Mouse (Mus musculus) olfactory bulb, adult 2 months (tissue): ENCODE measurements at regions not wholly inside any gene's neighbourhood (a gene's known extent, or its start where the extent isn't known, plus 50 kb on each side); places are given as distances from the start of the nearest gene placed in this dataset.

Experiments
- H3K27ac ChIP-seq: fragments of 200-500 bp; 2 replicates; pipeline ENCODE4 v1.5.1; 2012; ENCODE audit warnings: low read depth, low read length; ENCODE audit not compliant: insufficient read depth
- H3K4me1 ChIP-seq: fragments of 200-500 bp; 2 replicates; pipeline ENCODE4 v1.6.1; 2012; ENCODE audit warnings: low read length; ENCODE audit not compliant: control insufficient read depth, insufficient read depth
- H3K4me3 ChIP-seq: fragments of 200-500 bp; 2 replicates; pipeline ENCODE4 v1.5.1; 2012; ENCODE audit warnings: mild to moderate bottlenecking, low read depth, low read length, moderate library complexity; ENCODE audit not compliant: insufficient read depth
- CTCF ChIP-seq: fragments of 200-500 bp; IDR thresholded peaks from 2 replicates; pipeline ENCODE4 v1.5.1; 2012; ENCODE audit warnings: low read depth, mild to moderate bottlenecking, low read length, moderate library complexity; ENCODE audit not compliant: insufficient read depth
- POLR2A ChIP-seq: fragments of 200-500 bp; IDR thresholded peaks from 2 replicates; pipeline ENCODE4 v1.6.1; 2012; ENCODE audit warnings: mild to moderate bottlenecking, low read depth, low read length, moderate library complexity; ENCODE audit not compliant: insufficient read depth
- WGBS: fragments of 180-500 bp; shearing (Covaris S2); methylation state at CpG from one replicate; pipeline ENCODE4 v1.1.7; 2018; 5-methylcytosine and 5-hydroxymethylcytosine counted together

- no peak for TF ChIP-seq POLR2A
- TF ChIP-seq CTCF = no peak
- Histone ChIP-seq H3K4me3 (no peak overlapping the region), H3K27ac (no peak overlapping the region), H3K4me1 (peaks cover 30% of the 10 kb centered on the region)
- 30% methylated on average over 6 of the region's 6 CpGs for WGBS
Measured at GRCm38 (mm10) chr17:3248875-3249274, 77.5 kb upstream of the Tiam2 start.

GRCm38 (mm10) chr17:3249320-3249719 lies 77.1 kb upstream of the Tiam2 start:
- 44% methylated on average over 7 of the region's 7 CpGs for WGBS
- Histone ChIP-seq H3K4me1 (peaks cover 32% of the 10 kb centered on the region), H3K4me3 (no peak overlapping the region), H3K27ac (no peak overlapping the region)
- no peak for TF ChIP-seq CTCF
- no peak for TF ChIP-seq POLR2A

- Histone ChIP-seq H3K4me3 (no peak overlapping the region), H3K27ac (no peak overlapping the region), H3K4me1 (peaks cover 27% of the 10 kb centered on the region)
- 82% methylated on average over 4 of the region's 4 CpGs for WGBS
- TF ChIP-seq POLR2A (no peak), CTCF (no peak)
Measured at GRCm38 (mm10) chr17:3251176-3251575, 75.2 kb upstream of the Tiam2 start.

GRCm38 (mm10) chr17:3251966-3252365 lies 74.4 kb upstream of the Tiam2 start:
- WGBS = 94% methylated on average over 5 of the region's 5 CpGs
- peaks cover 23% of the 10 kb centered on the region for H3K4me1 ChIP-seq

GRCm38 (mm10) chr17:3253508-3254176 lies 72.7 kb upstream of the Tiam2 start:
- TF ChIP-seq POLR2A (no peak), CTCF (no peak)
- no peak overlapping the region for H3K27ac ChIP-seq
- H3K4me1 ChIP-seq = peaks cover 18% of the 10 kb centered on the region
- H3K4me3 ChIP-seq = no peak overlapping the region
- 77% methylated on average over 10 of the region's 10 CpGs for WGBS

More at GRCm38 (mm10) chr17:3251966-3252365, 74.4 kb upstream of the Tiam2 start:
- no peak overlapping the region for H3K4me3 ChIP-seq
- no peak overlapping the region for H3K27ac ChIP-seq
- TF ChIP-seq CTCF (no peak), POLR2A (no peak)

GRCm38 (mm10) chr17:3256765-3257164 lies 69.6 kb upstream of the Tiam2 start:
- Histone ChIP-seq H3K27ac (peak overlapping the region; percentile 0; the same call in 1 of the 2 replicates), H3K4me1 (peaks cover 10% of the 10 kb centered on the region; the same call in 1 of the 2 replicates), H3K4me3 (no peak overlapping the region)
- 64% methylated on average over 7 of the region's 7 CpGs for WGBS
- no peak for TF ChIP-seq CTCF
- TF ChIP-seq POLR2A = no peak

GRCm38 (mm10) chr17:3258811-3259510 lies 67.4 kb upstream of the Tiam2 start:
- H3K27ac ChIP-seq = no peak overlapping the region
- 64% methylated on average over 9 of the region's 9 CpGs for WGBS
- TF ChIP-seq CTCF (no peak), POLR2A (no peak)
- no peak overlapping the region for H3K4me3 ChIP-seq
- H3K4me1 ChIP-seq = peaks cover 4% of the 10 kb centered on the region; the same call in 1 of the 2 replicates

GRCm38 (mm10) chr17:3260796-3261195 lies 65.6 kb upstream of the Tiam2 start:
- Histone ChIP-seq H3K4me1 (peaks cover 3% of the 10 kb centered on the region; the same call in 1 of the 2 replicates), H3K4me3 (no peak overlapping the region), H3K27ac (no peak overlapping the region)
- TF ChIP-seq POLR2A (no peak), CTCF (no peak)
- 85% methylated on average over 11 of the region's 11 CpGs for WGBS

- no peak overlapping the region for H3K4me3 ChIP-seq
- no peak overlapping the region for H3K27ac ChIP-seq
- H3K4me1 ChIP-seq = no peaks in the 10 kb centered on the region
- WGBS = 49% methylated on average over 22 of the region's 22 CpGs
- peak; percentile 43; the same call in 1 of the 2 replicates for TF ChIP-seq CTCF
- TF ChIP-seq POLR2A = no peak
Measured at GRCm38 (mm10) chr17:3273108-3274091, 53.0 kb upstream of the Tiam2 start.
